Comparison of ENCODE assay signal across 8 mouse cellular contexts in the genomic region with DNA sequence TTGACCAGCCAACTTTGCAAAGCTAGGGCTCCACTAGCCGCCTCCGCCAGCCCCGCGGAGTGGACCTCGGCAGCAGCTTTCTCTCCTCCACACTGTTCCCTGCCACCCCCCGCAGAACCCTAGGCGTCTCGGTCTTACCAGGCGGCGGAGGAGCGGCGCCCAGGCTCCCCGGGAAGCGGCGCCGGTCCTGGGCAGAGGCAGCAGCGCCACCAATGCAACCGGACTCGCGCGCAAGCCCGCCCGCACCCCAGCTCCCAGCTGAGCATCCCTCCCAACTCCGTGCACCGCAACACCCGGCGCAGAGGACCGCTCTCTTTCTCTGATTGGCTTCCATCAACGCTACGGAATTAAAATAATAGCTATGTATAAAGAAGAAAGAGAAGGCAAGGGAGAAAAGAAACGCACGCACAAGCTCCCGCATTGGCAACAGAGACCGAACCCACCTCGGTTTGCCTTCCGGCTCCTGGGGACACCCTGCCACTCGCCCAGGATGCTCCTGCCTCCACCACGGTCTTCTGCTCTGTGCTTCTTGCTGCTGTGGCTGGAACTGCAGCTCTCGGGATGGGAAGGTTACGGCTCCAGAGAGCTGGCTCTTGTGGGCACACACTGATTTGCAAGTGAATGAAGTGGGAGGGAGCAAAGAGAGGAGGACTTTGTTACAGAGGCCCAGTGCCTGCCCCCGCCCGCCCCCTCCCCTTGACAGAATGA. TPM values are rescaled to one million over a fixed set of nuclear protein-coding genes. Genes with fewer than 3 reads are reported as not detected.
DNase-seq lines count a peak whose midpoint lies in the region; ATAC-seq and TF ChIP-seq lines count a peak whose summit lies in the region.

A gene (minus strand): TSS at position 605 of the 708 bp plus-strand sequence.

- no peaks in the 10 kb centered on the region for H3K27me3 ChIP-seq in hindbrain, embryonic 14.5 days (ENCODE audit: control insufficient read depth, insufficient read depth, low read length)

- TF ChIP-seq POLR2A in embryonic fibroblast, embryonic 13.5 days (IDR thresholded peaks at IDR 0.05; ENCODE audit: low read depth, low read length), result peak; percentile 46

- under 1% methylated on average over 42 of the region's 42 CpGs for WGBS in hindbrain, embryonic 14.5 days

- peak; percentile 4; the same call in 1 of the 2 replicates for TF ChIP-seq CTCF in embryonic fibroblast, embryonic 13.5 days (IDR thresholded peaks at IDR 0.05; ENCODE audit: borderline replicate concordance, insufficient read depth, low read length)

- peak; percentile 82 for DNase-seq in Muller cell, postnatal 12 days (ENCODE audit: inconsistent ontology term)
- peak; percentile 71 to 72 for DNase-seq in adrenal gland, postnatal 36 days
- peak; percentile 71 for DNase-seq in hindbrain, embryonic 14.5 days (ENCODE audit: low spot score)
- peak; percentile 55 to 68 for DNase-seq in layer of hippocampus, postnatal 14 days (ENCODE audit: low spot score in 2 of 2)
- peak; percentile 23 for DNase-seq in lung, postnatal 10 days
- DNase-seq in right cerebral cortex, postnatal 4 days, result peak; percentile 64

- H3K9ac ChIP-seq in hindbrain, embryonic 14.5 days, result peak within 1 kb of the TSS; percentile 62

- H3K9me3 ChIP-seq in hindbrain, embryonic 14.5 days (ENCODE audit: control insufficient read depth, low read length), result no peaks in the 10 kb centered on the region

- H3K27ac ChIP-seq in embryonic fibroblast, embryonic 13.5 days (ENCODE audit: insufficient read depth, low read length), result no peak within 1 kb of the TSS
- peak within 1 kb of the TSS; percentile 86 for H3K27ac ChIP-seq in hindbrain, embryonic 14.5 days

- H3K36me3 ChIP-seq in hindbrain, embryonic 14.5 days (replicated peaks; ENCODE audit: control insufficient read depth, insufficient read depth), result no peaks in the 10 kb centered on the region

- H3K4me2 ChIP-seq in hindbrain, embryonic 14.5 days (replicated peaks), result peak within 1 kb of the TSS; percentile 86

- ATAC-seq in hindbrain, embryonic 14.5 days (ENCODE audit: low FRiP score), result peak; percentile 89
- ATAC-seq in megakaryocyte-erythroid progenitor cell, adult 5-6 weeks (replicated peaks; ENCODE audit: low FRiP score, low TSS enrichment, poor library complexity, severe bottlenecking), result no peak

- peak within 1 kb of the TSS; percentile 49 for H3K4me3 ChIP-seq in embryonic fibroblast, embryonic 13.5 days (ENCODE audit: insufficient read depth, low read length)
- H3K4me3 ChIP-seq in hindbrain, embryonic 14.5 days (replicated peaks; ENCODE audit: low read length), result peak within 1 kb of the TSS; percentile 58

- H3K4me1 ChIP-seq in embryonic fibroblast, embryonic 13.5 days (ENCODE audit: control insufficient read depth, insufficient read depth, low read length), result peaks cover 2% of the 10 kb centered on the region; the same call in 1 of the 2 replicates
- 0 out of 2 replicates have a peak, but pooled peaks cover 6% of the 10 kb centered on the region for H3K4me1 ChIP-seq in hindbrain, embryonic 14.5 days (replicated peaks; ENCODE audit: control insufficient read depth, insufficient read depth, low read length)

RNA-seq across cellular contexts. Expression of the gene that starts here (rescaled TPM):
- total RNA-seq in adrenal gland, postnatal 36 days (2021), result 10 to 100 TPM; 21.0 to 24.4 TPM
- polyA plus RNA-seq in embryonic fibroblast, embryonic 13.5 days (2011; ENCODE audit: insufficient read length, low read depth, missing spikeins), result 2.4 and 3.7 TPM in 2 replicates
- 18.2 and 18.4 TPM in 2 replicates for polyA plus RNA-seq in hindbrain, embryonic 14.5 days (2014; fragmentation: Nextera tagmentation; extraction: Ambion mirVana)
- 10 to 100 TPM in 1 of 2 experiments, 1 to 10 TPM in 1; 6.9 to 10.7 TPM for total RNA-seq in layer of hippocampus, postnatal 14 days (2021)
- total RNA-seq in megakaryocyte-erythroid progenitor cell, adult 5-6 weeks (2014; fragmentation: Nextera tagmentation), result not detected in 2 replicates
- total RNA-seq in megakaryocyte-erythroid progenitor cell, adult 5-6 weeks (2017), result not detected in 2 replicates

Comparison
In these comparisons a context has a peak if more than half of its experiments do, and no peak if none do; other contexts are left out.
1. RNA of the gene that starts here (total RNA-seq): 21.0 to 24.4 TPM in adrenal gland, postnatal 36 days and 6.9 to 10.7 TPM in layer of hippocampus, postnatal 14 days; not detected in megakaryocyte-erythroid progenitor cell, adult 5-6 weeks; every median in the first group is over 4 times any median in the second.
2. DNase-seq: peak in every context shown above with its lines; median percentile 82 in Muller cell, postnatal 12 days; 72 in adrenal gland, postnatal 36 days; 71 in hindbrain, embryonic 14.5 days; 64 in right cerebral cortex, postnatal 4 days; 62 in layer of hippocampus, postnatal 14 days; 23 in lung, postnatal 10 days.